Mouse (Mus musculus): ENCODE measurements at regions not wholly inside any gene's neighbourhood (a gene's known extent, or its start where the extent isn't known, plus 50 kb on each side); places are given as distances from the start of the nearest gene placed in this dataset.
"Not testable (repeated sequence)": the region's sequence is repeated elsewhere in the genome, so short reads cannot be mapped to it uniquely, and the experiment has no call there.

DNA sequence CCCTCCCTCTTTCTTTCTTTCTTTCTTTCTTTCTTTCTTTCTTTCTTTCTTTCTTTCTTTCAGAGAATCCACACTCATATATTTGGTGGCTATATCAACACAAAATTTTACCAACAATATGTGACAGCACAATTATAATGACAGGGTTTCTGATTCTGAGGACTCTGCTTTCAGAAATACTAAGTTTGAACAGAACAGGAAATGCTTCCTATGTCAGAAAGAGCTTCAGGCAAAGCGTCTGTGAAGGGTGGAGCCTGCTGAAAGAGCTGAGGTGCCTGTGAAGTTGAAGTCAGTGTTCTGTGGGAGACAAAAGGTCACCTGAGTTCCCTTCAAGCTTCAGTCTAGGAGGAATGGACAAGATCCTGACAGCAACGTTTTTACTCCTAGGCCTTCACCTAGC is 670.8 kb upstream of the Olfr1507 start:
- WGBS: no CpG with 5 or more reads among the region's 2 CpGs
- not testable (repeated sequence) for H3K36me3 ChIP-seq; H3K9me3 ChIP-seq; H3K4me3 ChIP-seq; H3K27ac ChIP-seq (replicated peaks); H3K4me2 ChIP-seq (replicated peaks); ATAC-seq (replicated peaks); H3K4me1 ChIP-seq; H3K27me3 ChIP-seq; H3K9ac ChIP-seq (replicated peaks)

DNA sequence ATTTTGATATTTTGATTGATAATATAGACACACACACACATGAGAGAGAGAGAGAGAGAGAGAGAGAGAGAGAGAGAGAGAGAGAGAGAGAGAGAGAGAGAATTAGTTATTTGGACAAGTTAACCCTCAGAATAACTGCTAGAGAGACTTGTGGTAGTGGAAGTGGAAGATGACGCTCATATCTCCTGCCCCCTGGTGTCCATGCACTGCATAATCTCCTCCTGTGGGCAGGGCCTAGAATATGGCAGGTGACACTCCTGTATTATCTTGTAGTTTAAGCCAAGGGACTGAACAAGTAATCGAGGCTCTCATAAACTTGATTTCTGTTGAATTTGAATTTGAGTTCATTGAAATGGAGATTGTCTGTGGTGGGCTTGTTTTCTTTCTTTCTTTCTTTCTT is 663.5 kb upstream of the Olfr1507 start:
- H3K9me3 ChIP-seq; H3K27me3 ChIP-seq; H3K27ac ChIP-seq (replicated peaks); ATAC-seq (replicated peaks); H3K4me2 ChIP-seq (replicated peaks); H3K4me1 ChIP-seq; H3K4me3 ChIP-seq; H3K36me3 ChIP-seq; H3K9ac ChIP-seq (replicated peaks): not testable (repeated sequence)
- WGBS: no CpG with 5 or more reads among the region's 2 CpGs

- H3K4me3 ChIP-seq; H3K4me1 ChIP-seq; H3K36me3 ChIP-seq; H3K27me3 ChIP-seq; H3K9ac ChIP-seq (replicated peaks); H3K9me3 ChIP-seq; H3K27ac ChIP-seq (replicated peaks); H3K4me2 ChIP-seq (replicated peaks); ATAC-seq (replicated peaks): not testable (repeated sequence)
These were observed 639.2 kb upstream of the Olfr1507 start for GRCm38 (mm10) chr14:53134783-53135182.

- not testable (repeated sequence) for H3K4me2 ChIP-seq (replicated peaks); H3K27me3 ChIP-seq; H3K9ac ChIP-seq (replicated peaks); H3K4me3 ChIP-seq; H3K36me3 ChIP-seq; ATAC-seq (replicated peaks); H3K9me3 ChIP-seq; H3K27ac ChIP-seq (replicated peaks); H3K4me1 ChIP-seq
- WGBS: 25% methylated on average over 6 of the region's 6 CpGs
These were observed 636.8 kb upstream of the Olfr1507 start for GRCm38 (mm10) chr14:53132390-53132789.

GRCm38 (mm10) chr14:53121704-53122103 is 626.2 kb upstream of the Olfr1507 start:
- not testable (repeated sequence) for ATAC-seq (replicated peaks); H3K9me3 ChIP-seq; H3K27ac ChIP-seq (replicated peaks); H3K36me3 ChIP-seq; H3K27me3 ChIP-seq; H3K4me3 ChIP-seq; H3K4me1 ChIP-seq; H3K9ac ChIP-seq (replicated peaks); H3K4me2 ChIP-seq (replicated peaks)
- 21% methylated on average over 2 of the region's 3 CpGs for WGBS

GRCm38 (mm10) chr14:53109732-53110131 is 614.2 kb upstream of the Olfr1507 start:
- H3K36me3 ChIP-seq; H3K4me2 ChIP-seq (replicated peaks); H3K4me1 ChIP-seq; H3K27me3 ChIP-seq; ATAC-seq (replicated peaks); H3K27ac ChIP-seq (replicated peaks); H3K9me3 ChIP-seq; H3K9ac ChIP-seq (replicated peaks); H3K4me3 ChIP-seq: not testable (repeated sequence)
- 81% methylated on average over 3 of the region's 3 CpGs for WGBS

GRCm38 (mm10) chr14:53101362-53101761 is 605.8 kb upstream of the Olfr1507 start:
- not testable (repeated sequence) for H3K4me2 ChIP-seq (replicated peaks); H3K36me3 ChIP-seq; H3K9me3 ChIP-seq; H3K4me3 ChIP-seq; H3K27me3 ChIP-seq; ATAC-seq (replicated peaks); H3K27ac ChIP-seq (replicated peaks); H3K9ac ChIP-seq (replicated peaks); H3K4me1 ChIP-seq
- WGBS: 29% methylated on average over 5 of the region's 5 CpGs

DNA sequence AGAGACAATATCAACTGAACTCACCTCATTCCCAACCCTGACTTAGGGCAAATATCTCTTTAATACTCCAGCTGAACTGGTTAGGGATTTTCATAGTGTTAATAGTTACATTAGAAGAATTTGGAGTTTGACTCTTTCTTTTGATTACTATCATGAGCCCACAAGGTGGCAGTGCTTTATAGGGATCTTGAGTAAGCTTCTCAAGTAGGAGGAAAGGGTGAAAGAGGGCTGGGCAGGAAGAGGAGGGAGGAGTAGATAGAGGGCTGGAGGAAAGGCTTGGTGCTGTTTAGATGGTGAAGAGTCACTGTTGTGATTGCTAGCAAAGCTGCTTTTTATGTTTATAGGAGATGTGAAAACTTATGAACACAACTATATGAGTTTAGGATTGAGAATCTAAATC is 595.4 kb upstream of the Olfr1507 start:
- H3K36me3 ChIP-seq; H3K4me1 ChIP-seq; ATAC-seq (replicated peaks); H3K27ac ChIP-seq (replicated peaks); H3K4me3 ChIP-seq; H3K27me3 ChIP-seq; H3K4me2 ChIP-seq (replicated peaks); H3K9ac ChIP-seq (replicated peaks); H3K9me3 ChIP-seq: not testable (repeated sequence)

- H3K4me1 ChIP-seq; H3K27ac ChIP-seq (replicated peaks); H3K9me3 ChIP-seq; H3K27me3 ChIP-seq; ATAC-seq (replicated peaks); H3K36me3 ChIP-seq; H3K9ac ChIP-seq (replicated peaks); H3K4me3 ChIP-seq; H3K4me2 ChIP-seq (replicated peaks): not testable (repeated sequence)
- 87% methylated on average over 4 of the region's 4 CpGs for WGBS
These were observed 586.3 kb upstream of the Olfr1507 start for GRCm38 (mm10) chr14:53081853-53082252.

DNA sequence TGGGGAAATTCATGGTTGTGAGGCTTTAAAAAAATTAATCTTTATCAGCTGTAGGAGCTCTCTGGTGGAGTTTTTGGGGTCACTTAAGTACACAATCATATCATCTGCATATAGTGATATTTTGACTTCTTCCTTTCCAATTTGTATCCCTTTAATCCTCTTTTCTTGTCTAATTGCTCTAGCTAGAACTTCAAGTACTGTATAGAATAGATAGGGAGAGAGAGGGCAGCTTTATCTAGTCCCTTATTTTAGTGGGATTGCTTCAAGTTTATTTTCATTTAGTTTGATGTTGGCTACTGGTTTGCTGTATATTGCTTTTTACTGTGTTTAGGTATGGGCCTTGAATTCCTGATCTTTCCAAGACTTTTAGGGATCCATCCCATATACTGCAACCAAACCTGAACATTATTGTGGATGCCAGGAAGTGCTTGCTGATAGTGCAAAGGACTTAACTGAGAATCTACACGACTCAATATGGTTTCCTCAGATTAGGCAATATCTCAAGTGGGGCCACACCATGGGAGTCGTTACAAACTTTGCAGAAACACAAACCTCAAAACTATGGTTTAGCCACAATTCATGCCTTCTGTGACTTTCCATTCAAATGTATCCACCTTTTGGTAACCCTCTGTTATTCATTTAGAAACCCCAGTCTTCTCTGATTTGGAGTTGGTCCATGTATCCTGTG is 585.6 kb upstream of the Olfr1507 start:
- not testable (repeated sequence) for H3K4me2 ChIP-seq (replicated peaks); H3K9ac ChIP-seq (replicated peaks); H3K27ac ChIP-seq (replicated peaks); H3K9me3 ChIP-seq; H3K4me3 ChIP-seq; H3K27me3 ChIP-seq; ATAC-seq (replicated peaks); H3K36me3 ChIP-seq; H3K4me1 ChIP-seq
- no CpG with 5 or more reads among the region's 2 CpGs for WGBS

- H3K27me3 ChIP-seq; H3K4me1 ChIP-seq; H3K9me3 ChIP-seq; H3K9ac ChIP-seq (replicated peaks); H3K4me3 ChIP-seq; H3K27ac ChIP-seq (replicated peaks); H3K4me2 ChIP-seq (replicated peaks); H3K36me3 ChIP-seq; ATAC-seq (replicated peaks): not testable (repeated sequence)
- WGBS: 69% methylated on average over 3 of the region's 3 CpGs
These were observed 585.0 kb upstream of the Olfr1507 start for GRCm38 (mm10) chr14:53080556-53080955.

DNA sequence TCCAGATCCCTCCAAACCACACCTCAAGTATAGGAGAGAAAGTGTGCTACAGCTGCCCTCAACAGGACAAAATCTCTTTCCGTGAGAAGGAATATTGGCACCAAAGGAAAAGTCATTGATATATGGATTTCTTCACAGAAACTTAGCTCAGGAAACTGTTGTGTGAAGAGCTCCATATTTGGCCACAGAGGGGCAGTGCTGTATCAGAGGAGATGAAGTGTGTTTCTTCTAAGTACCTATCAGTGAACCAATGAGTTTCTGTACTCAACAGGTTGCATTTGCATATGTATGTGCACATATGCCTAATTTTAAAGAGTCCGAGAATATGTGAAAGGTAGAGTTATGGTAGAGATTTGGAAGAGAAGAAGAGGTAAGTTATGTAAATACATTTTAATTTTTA is 580.4 kb upstream of the Olfr1507 start:
- not testable (repeated sequence) for H3K9me3 ChIP-seq; H3K4me3 ChIP-seq; H3K27me3 ChIP-seq; H3K36me3 ChIP-seq; H3K4me2 ChIP-seq (replicated peaks); ATAC-seq (replicated peaks); H3K4me1 ChIP-seq; H3K27ac ChIP-seq (replicated peaks); H3K9ac ChIP-seq (replicated peaks)
- WGBS: 86% methylated on average over 2 of the region's 2 CpGs

GRCm38 (mm10) chr14:53073126-53073525 is 577.6 kb upstream of the Olfr1507 start:
- not testable (repeated sequence) for H3K36me3 ChIP-seq; ATAC-seq (replicated peaks); H3K27me3 ChIP-seq; H3K27ac ChIP-seq (replicated peaks); H3K4me1 ChIP-seq; H3K4me3 ChIP-seq; H3K9me3 ChIP-seq; H3K4me2 ChIP-seq (replicated peaks); H3K9ac ChIP-seq (replicated peaks)
- 84% methylated on average over 6 of the region's 6 CpGs for WGBS
